In genomic region chr12:77790891-77791672, GRCm38 (mm10) we compare ENCODE assay signal across 10 mouse cellular contexts.
DNase-seq lines count a peak whose midpoint lies in the region; ATAC-seq and TF ChIP-seq lines count a peak whose summit lies in the region.
"Had no signal": no experiment of that assay in that cellular context is flagged by ENCODE, and none has a peak within 500 bp of the region (broad histone marks: within the 10 kb centered on the region; RNA-seq: fewer than 3 reads in every experiment).

No protein-coding gene starts in this region.

- ATAC-seq in kidney, postnatal 0 days (replicated peaks; ENCODE audit: low FRiP score, low read depth) = no peak
- ATAC-seq in stomach, embryonic 16.5 days (ENCODE audit: insufficient read depth, low FRiP score) = peak; percentile 11; the same call in 1 of the 2 replicates

- peaks cover 2% of the 10 kb centered on the region for H3K4me1 ChIP-seq in heart, adult 2 months (ENCODE audit: control insufficient read depth, insufficient read depth, low read length)
- H3K4me1 ChIP-seq in kidney, postnatal 0 days (replicated peaks; ENCODE audit: insufficient read depth, low read length) = 0 out of 2 replicates have a peak, but pooled peaks cover 12% of the 10 kb centered on the region
- H3K4me1 ChIP-seq in stomach, embryonic 16.5 days (ENCODE audit: control insufficient read depth, insufficient read depth, low read length) = no peaks in the 10 kb centered on the region
- H3K4me1 ChIP-seq: liver, embryonic 15.5 days had no signal

- H3K27ac ChIP-seq in heart, adult 2 months = no peak overlapping the region
- H3K27ac ChIP-seq in kidney, postnatal 0 days = no peak overlapping the region
- no peak overlapping the region for H3K27ac ChIP-seq in stomach, embryonic 16.5 days (ENCODE audit: low read length)
- H3K27ac ChIP-seq: embryonic facial prominence, embryonic 13.5 days; liver, embryonic 15.5 days had no signal

- intact Hi-C loops in heart, adult 2 months (cut with DNase I) = no loop called here
- intact Hi-C loops in heart, postnatal 25 days (cut with DNase I) = no loop called here

- WGBS in heart, adult 2 months = 18% methylated on average over 13 of the region's 13 CpGs
- WGBS in kidney, postnatal 0 days = 55% methylated on average over 13 of the region's 13 CpGs
- 63% methylated on average over 13 of the region's 13 CpGs for WGBS in stomach, embryonic 16.5 days

- H3K27me3 ChIP-seq in heart, adult 2 months (ENCODE audit: control insufficient read depth, insufficient read depth, low read length) = no peaks in the 10 kb centered on the region
- no peaks in the 10 kb centered on the region for H3K27me3 ChIP-seq in kidney, postnatal 0 days (ENCODE audit: insufficient read depth, low read length)
- no peaks in the 10 kb centered on the region for H3K27me3 ChIP-seq in stomach, embryonic 16.5 days (ENCODE audit: control insufficient read depth, insufficient read depth, low read length)
- H3K27me3 ChIP-seq: liver, embryonic 15.5 days had no signal

- no peak for TF ChIP-seq EP300 in heart, adult 2 months (IDR thresholded peaks at IDR 0.05; ENCODE audit: insufficient read depth, low read depth, low read length)

- H3K36me3 ChIP-seq in heart, adult 2 months (ENCODE audit: control insufficient read depth, insufficient read depth, low read length) = no peaks in the 10 kb centered on the region
- no peaks in the 10 kb centered on the region for H3K36me3 ChIP-seq in kidney, postnatal 0 days (ENCODE audit: insufficient read depth, low read length)
- H3K36me3 ChIP-seq in stomach, embryonic 16.5 days (ENCODE audit: control insufficient read depth, insufficient read depth, low read length) = no peaks in the 10 kb centered on the region
- H3K36me3 ChIP-seq: embryonic facial prominence, embryonic 13.5 days; liver, embryonic 15.5 days had no signal

- no peaks in the 10 kb centered on the region for H3K79me2 ChIP-seq in heart, adult 2 months (replicated peaks; ENCODE audit: control insufficient read depth, insufficient read depth, low read length)

- no peak for TF ChIP-seq CTCF in heart, adult 2 months (IDR thresholded peaks at IDR 0.05)
- TF ChIP-seq CTCF in kidney, postnatal 0 days (IDR thresholded peaks at IDR 0.05; ENCODE audit: low read depth) = no peak

- DNase-seq in heart, adult 2 months = peak; percentile 66 to 70
- DNase-seq in heart, postnatal 25 days (ENCODE audit: low spot score) = no peak
- DNase-seq in adipocyte (ENCODE audit: low spot score) = peak; percentile 36
- DNase-seq in gastrocnemius, postnatal 10 days = peak; percentile 26
- peak; percentile 79 for DNase-seq in kidney, postnatal 0 days (ENCODE audit: low spot score)
- DNase-seq in embryo, embryonic 9.5 days (ENCODE audit: extremely low spot score) = no peak
- no peak for DNase-seq in yolk sac, embryonic 10.5 days (ENCODE audit: low spot score)

- no peaks in the 10 kb centered on the region for H3K9me3 ChIP-seq in kidney, postnatal 0 days (replicated peaks; ENCODE audit: low read length)
- no peaks in the 10 kb centered on the region for H3K9me3 ChIP-seq in stomach, embryonic 16.5 days (replicated peaks; ENCODE audit: control insufficient read depth, low read length)
- H3K9me3 ChIP-seq: embryonic facial prominence, embryonic 13.5 days; liver, embryonic 15.5 days had no signal

- peak overlapping the region; percentile 13 for H3K4me2 ChIP-seq in kidney, postnatal 0 days (ENCODE audit: low read length)
- H3K4me2 ChIP-seq in stomach, embryonic 16.5 days (ENCODE audit: low read depth, low read length) = 0 out of 2 replicates have a peak overlapping the region, but pooled peaks have one; percentile 21
- H3K4me2 ChIP-seq: embryonic facial prominence, embryonic 13.5 days; liver, embryonic 15.5 days had no signal

- no peak for TF ChIP-seq POLR2A in heart, adult 2 months (IDR thresholded peaks at IDR 0.05; ENCODE audit: insufficient read depth, low read depth, low read length)

- no peak overlapping the region for H3K9ac ChIP-seq in heart, adult 2 months (ENCODE audit: low read depth, low read length)
- no peak overlapping the region for H3K9ac ChIP-seq in kidney, postnatal 0 days (ENCODE audit: low read depth, low read length)
- H3K9ac ChIP-seq in stomach, embryonic 16.5 days (ENCODE audit: low read length) = no peak overlapping the region
- H3K9ac ChIP-seq: embryonic facial prominence, embryonic 13.5 days; liver, embryonic 15.5 days had no signal

- H3K4me3 ChIP-seq in heart, adult 2 months = peak overlapping the region; percentile 25; the same call in 1 of the 2 replicates
- no peak overlapping the region for H3K4me3 ChIP-seq in kidney, postnatal 0 days (replicated peaks; ENCODE audit: low read depth, low read length)
- no peak overlapping the region for H3K4me3 ChIP-seq in stomach, embryonic 16.5 days (replicated peaks; ENCODE audit: low read length)
- H3K4me3 ChIP-seq: embryonic facial prominence, embryonic 13.5 days; liver, embryonic 15.5 days had no signal

Comparison
In these comparisons a context has a peak if more than half of its experiments do, and no peak if none do; other contexts are left out.
1. DNase-seq: peak in heart, adult 2 months (2 of 2), adipocyte (single experiment), gastrocnemius, postnatal 10 days (single experiment) and kidney, postnatal 0 days (single experiment); none in heart, postnatal 25 days (single experiment), embryo, embryonic 9.5 days (single experiment) and yolk sac, embryonic 10.5 days (single experiment).